Mouse (Mus musculus): ENCODE measurements at regions not wholly inside any gene's neighbourhood (a gene's known extent, or its start where the extent isn't known, plus 50 kb on each side); places are given as distances from the start of the nearest gene placed in this dataset.
A peak's percentile ranks its signal among the peaks of the same experiment; 100 is the strongest.

DNA sequence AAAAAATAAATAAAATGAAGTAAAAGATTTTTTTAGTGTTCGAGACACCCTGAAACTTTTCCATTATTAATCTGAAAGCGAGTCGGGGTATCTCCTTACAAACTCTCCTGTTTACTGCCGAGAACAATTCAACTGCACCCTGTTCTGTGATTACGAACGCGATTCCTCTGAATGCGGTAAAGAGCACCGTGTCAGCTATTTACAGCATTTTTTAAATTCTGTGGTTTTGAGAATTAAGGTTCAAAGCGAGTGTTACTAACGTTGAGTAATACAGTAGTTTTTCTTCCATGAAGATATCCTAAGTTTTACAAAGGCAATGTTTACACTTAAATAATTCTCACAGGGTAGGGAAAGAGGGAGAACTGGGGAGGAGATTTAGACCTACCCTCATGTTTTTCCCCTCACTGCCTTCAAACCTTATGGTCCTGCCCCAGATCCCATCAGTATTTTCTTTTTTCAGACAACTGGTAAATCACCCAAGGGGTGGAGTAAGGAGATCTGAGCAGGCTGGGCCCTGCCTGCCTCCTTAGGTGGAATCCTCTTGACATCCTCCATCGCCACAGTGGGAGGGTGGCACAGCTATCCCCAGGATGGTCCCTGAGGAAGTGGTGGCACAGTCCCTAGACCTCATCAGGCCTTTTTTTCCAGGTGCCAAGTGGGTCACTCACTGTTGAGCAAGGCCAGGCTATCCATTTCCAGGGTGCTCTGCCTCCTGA lies 89.9 kb upstream of the Cited2 start:
- no peak for DNase-seq (ENCODE audit: low read depth, low spot score)

DNA sequence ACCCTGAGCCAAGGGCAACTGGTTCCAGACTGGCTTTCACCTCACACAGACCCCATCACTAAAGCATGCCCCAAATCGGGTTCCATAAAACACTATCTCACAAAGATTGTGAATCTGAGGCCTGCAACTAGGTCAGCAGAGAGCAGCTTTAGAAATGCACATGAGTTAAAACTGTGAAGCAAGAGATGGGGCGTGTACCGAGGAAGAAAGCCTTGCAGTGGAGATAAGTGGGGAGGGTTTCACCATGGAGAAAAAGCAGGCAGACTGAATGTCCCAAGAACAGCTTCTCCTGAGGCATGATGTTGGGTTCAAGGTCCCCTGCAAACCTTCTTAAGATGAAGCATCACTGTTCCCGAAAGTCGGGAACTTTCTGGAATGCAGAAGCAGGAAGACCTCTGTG lies 77.7 kb upstream of the Cited2 start:
- DNase-seq (ENCODE audit: low read depth, low spot score): no peak

DNA sequence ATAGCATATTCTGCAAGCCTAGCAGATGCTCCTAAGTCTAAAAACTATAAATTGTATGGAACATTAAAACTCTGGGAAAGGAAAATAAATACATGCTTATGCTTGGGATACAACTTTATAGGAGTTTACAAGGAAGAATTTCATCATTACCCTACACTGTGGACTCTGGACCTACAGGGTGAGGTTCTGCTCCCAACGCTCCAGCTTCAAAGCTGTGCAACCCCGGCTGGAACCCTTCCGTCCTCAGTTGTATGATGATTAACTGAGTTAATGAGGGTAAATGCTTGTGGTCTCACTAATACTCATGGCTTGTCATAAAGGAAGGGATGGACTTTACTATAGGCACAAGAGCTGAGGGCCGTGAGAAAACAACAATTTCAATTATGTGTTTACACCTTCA lies 76.6 kb upstream of the Cited2 start:
- DNase-seq (ENCODE audit: low read depth, low spot score): no peak

DNA sequence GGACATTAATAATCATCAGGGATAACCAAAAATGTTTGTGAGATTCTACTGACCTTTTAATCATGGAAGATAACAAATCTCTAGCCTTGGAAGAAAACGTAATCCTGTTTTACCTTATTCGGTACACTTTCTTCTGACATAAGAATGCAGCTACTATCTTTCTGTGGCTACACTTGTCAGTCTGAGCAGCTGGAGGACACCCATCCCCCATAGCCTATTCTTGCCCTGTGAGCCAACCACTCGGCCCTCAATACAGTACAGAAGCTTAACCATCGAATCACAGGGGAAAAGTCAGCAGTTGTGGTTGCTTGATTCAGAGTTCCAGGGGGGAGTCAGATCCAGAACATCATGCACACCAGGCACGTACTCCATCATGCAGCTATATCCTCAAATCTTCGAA lies 74.9 kb upstream of the Cited2 start:
- DNase-seq (ENCODE audit: low read depth, low spot score): no peak

DNA sequence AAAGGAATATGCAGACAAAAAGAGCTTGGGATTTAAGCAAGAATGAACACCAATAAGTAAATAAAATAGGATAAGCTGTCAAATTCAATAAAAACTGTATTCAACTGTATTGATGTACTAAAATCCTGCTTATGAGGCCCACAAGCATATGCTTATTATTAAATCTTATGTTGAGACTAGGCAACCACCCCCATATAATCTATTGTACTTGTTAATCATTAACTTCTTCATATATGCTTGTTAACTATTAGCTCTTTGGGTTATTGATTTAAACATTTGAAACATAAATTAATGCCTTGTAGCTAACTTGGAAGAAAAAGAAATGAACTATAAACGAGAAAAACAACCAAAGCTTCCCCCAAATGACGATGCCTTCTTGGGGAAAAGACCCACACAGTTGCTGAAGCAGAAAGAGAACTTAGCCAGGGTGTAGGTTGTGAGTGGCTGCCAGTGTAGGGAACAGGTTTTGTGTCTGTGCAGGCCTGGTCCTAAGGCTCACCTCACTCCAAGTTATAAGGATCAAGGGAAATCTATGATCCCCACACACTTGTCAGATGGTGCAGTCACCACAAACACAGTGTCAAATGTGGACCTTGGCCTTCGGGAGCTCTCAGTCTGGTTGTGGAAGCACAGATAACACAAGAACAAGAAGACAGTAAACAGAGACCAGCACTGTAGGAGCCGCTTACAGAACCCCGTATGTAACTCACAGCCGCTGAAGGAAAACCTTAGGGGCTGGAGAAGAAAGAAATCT lies 71.8 kb upstream of the Cited2 start:
- no peak for DNase-seq (ENCODE audit: low read depth, low spot score)

DNA sequence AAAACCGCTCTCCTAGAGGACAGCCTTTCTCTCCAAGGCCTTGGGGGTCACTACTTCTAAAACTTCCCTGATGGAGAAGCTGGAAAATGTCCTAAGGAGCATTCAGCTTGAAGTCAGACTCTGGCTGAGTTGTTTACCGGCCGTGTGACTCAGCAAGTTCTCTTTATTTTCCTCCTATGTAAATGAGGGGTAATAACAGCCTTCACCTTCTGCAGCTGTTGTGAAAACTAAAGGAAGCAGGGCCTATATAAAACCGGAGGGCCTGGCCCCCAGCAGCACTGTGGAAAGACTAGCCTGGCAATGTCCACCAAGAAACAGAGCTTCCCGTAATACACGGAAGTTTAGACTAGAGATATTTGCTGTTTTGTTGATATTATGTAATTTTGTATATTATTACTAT lies 69.7 kb upstream of the Cited2 start:
- DNase-seq (ENCODE audit: low read depth, low spot score): no peak

DNA sequence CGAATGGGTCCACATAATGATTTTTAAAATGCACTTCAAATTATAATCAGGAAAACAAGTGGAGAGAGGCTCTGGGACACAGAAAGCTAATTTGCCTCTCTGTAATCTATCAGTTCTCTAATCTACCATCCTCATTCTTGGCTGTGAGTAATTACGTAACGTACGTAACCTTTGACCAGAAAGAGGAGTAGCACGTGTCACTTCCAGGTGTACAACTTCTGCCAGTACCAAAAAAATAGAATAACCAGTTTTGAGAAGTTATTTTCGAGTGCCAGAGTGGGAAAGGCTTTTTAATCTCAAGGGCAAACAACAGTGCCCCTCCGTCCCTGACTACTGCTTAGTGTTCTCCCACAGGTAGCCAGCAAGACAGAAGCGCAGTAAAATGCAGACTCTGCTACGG lies 69.2 kb upstream of the Cited2 start:
- no peak for DNase-seq (ENCODE audit: low read depth, low spot score)

DNA sequence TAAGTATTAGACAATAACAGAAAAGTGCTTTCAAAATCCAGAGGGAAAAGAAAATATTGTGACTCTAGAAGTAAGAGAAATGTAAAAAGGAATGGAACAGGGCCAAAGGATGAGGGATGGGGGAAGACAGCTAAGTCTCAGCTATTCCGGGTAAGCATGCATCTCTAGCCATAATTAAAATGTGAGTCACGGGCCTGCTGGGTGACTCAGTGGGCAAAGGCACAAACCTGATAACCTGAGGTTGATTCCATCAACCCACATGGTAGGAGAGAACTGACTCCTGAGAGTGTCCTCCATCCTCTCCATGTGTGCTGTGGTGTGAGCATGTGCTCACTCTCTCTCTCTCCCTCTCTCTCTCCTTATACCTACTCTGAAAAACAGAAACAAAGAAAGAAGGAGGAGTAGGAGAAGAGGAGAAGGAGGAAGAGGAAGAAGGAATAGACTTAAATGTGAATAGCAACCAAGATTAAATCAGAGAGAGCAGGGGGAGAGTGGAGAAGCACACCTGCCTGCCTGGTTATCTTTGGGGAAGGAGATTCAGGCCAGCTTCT lies 68.6 kb upstream of the Cited2 start:
- no peak for DNase-seq (ENCODE audit: low read depth, low spot score)

DNA sequence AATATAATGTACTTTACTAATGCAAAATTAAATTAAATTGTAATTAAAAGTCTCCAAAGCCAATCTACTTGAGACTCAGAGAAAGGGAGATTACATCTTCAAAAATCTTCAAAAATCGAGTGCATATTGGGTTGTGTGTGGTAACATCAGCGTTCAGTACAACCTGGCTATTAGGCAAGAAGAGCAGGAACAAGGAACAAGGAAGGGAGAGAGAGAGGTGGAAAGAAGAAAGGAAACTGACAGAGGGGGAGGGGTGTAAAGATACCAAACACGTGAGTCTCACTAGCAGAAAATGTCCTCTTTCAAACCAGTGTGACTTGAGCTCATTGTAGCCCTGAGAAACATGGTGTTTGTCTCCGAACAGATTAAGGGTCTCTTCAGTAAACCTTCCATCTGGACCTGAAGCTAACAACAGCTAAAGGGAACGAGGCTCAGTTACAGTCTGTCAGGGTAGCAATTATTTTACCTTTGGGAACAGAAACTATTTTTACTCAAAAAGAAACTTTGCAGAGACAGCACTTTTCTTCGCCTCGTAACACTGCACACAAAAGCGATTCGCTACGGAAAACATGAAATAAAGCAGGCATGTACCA lies 67.5 kb upstream of the Cited2 start:
- DNase-seq (ENCODE audit: low read depth, low spot score): no peak

DNA sequence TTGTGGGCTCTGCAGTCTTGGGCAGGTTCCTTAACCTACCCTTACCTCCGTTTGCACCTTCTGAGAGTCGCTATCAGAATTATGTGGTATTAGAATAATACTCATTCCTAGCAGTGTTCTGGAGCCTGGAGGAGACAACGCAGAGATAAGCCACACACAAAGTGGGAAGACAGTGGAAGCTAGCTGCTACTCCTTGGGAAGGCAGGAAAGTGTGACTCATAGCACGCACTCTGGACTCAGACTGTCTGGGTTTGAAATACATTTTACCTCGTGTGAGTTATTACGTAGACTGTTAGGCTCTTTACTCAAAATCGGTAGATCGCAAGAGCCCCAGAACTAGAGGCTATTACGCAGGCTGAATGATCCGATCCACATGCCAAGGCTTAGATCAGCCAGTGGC lies 66.7 kb upstream of the Cited2 start:
- DNase-seq (ENCODE audit: low read depth, low spot score): peak; percentile 12

DNA sequence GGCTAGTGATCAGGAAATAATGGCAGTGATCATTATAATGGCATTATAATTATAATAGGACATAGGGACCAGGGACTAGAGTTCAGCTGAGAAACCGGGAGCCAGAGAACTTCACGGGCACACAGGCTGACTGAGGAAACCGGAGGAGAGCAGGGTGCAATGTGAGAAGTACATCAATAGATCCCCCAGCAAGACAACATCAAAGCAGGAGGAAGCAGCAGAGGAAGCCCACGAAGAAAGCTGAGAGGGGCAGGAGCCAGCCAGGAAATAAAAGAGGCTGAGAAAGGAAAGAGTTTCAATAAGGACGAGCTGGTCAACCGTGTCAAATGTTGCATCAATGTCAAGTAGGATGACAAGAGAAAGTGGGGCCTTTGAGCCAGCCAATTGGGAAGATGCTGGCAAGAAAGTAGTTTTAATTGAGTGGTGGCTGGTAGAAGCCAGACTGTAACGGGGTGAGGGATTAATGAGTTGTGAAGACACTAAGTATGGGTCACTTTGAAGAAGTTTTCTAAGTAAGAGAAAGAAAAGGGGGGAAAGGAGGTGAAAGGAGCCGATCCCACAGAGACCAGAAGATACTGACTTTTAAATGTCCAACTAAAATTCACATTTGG lies 66.0 kb upstream of the Cited2 start:
- no peak for DNase-seq (ENCODE audit: low read depth, low spot score)

DNA sequence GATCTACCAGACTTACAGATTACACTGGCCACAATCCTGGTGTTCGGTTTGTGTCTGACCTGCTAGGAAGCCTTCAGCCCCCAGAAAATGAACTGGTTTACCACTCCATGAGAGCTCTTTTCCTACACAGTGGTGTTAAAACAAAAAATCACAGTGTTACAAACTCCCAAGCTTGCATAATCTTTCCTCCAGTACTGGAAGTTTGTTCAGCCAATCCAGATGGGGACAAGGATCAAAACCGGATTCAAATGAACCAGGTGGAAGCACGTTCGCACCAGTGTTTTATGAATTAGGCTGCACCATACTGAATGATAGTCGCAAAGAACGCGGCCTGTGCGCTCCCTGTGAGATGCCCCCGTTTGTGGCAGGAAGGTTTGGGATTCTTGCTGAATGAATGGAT lies 63.4 kb upstream of the Cited2 start:
- DNase-seq (ENCODE audit: low read depth, low spot score): no peak

DNA sequence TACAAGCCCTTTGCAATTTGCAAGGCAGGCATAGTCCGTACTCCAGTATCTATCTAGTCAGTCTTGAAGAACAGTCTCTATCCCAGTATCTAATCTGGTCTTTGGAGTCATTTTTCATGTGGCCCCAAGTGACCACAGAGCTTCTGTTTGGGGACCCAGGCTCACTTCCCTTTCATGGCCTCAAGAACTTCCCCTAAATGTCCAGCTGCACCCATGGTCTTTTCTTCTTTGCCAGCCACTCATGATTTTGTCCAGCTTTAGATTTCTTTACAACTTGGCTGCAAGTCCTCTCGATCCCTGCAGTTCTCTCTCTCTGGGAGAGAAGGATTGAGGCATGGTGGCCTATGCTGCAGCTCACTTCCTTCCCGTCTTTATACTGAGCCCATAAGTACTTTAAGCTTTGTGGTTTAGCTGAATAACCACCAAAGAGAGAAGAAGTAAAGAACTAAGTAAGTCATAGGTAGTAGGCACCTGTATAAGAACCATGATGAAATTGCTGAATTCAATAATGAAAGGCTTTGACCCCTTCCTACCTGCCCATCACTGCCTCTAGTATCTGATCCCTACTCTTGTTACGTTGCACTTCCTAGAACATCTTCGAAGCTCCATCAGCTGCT lies 62.1 kb upstream of the Cited2 start:
- no peak for DNase-seq (ENCODE audit: low read depth, low spot score)

DNA sequence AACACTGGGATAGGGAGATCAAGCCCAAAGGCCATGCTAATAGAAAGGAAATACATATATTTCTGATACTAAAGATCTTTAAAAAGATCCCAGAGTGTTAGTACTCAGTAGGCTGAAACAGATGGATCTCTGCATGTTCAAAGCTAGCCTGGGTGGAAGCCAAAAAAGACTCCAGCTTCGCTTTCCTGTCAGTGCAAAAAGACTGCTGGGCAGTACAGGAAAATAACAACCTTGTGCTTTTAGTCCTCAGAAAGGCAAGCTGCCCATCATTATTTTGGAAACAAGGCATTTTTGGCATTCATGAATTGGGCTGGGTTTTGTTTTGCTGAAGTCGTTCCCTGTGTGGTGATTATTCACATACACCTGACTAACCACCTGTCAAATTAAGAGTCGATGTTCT lies 56.9 kb upstream of the Cited2 start:
- no peak for DNase-seq (ENCODE audit: low read depth, low spot score)

DNA sequence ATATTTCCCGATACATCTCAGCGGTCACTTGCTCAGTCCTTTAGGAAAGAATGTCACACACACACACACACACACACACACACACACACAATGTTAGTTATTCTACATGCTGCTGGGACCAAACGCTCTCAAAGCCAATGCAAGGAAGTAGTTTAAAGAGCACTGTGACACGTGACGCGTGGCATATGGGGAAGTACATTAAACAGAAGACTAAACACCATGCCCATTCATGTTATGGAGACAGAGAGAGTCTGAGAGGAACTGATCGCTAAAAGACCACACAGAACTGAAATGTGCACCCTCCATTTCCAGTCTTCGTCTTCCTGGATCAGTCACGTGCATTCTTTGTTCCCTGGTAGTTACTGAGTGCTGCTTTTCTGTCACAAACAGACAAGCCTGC lies 53.6 kb upstream of the Cited2 start:
- DNase-seq (ENCODE audit: low read depth, low spot score): no peak

Data from telencephalon, adult 2 months (tissue).